Mouse (Mus musculus) left cerebral cortex, postnatal 14 days (tissue): ENCODE results near the gene Nek2. TPM values are rescaled to one million over a fixed set of nuclear protein-coding genes. Genes with fewer than 3 reads are reported as not detected.
A peak's percentile ranks its signal among the peaks of the same experiment; 100 is the strongest.

Experiments
- DNase-seq, 2 experiments: peaks; one replicate each; pipeline ENCODE4 v3.0.0; 2021 to 2022; ENCODE audit warnings: low spot score in 2 of 2, mixed read lengths in 1 of 2
- intact Hi-C: fragments of 180-260 bp; cut with DNase I; formaldehyde crosslinking; loops from one replicate; pipeline ENCODE4 v1.15.1; 2025
- total RNA-seq, 2 experiments: library from RNA; stranded (reverse); gene quantifications; 2 replicates each; pipeline ENCODE4 v1.2.3; 2021

Gene Nek2
- total RNA-seq, 2 experiments from 2014 or later: 1.6 to 1.8 TPM

DNA sequence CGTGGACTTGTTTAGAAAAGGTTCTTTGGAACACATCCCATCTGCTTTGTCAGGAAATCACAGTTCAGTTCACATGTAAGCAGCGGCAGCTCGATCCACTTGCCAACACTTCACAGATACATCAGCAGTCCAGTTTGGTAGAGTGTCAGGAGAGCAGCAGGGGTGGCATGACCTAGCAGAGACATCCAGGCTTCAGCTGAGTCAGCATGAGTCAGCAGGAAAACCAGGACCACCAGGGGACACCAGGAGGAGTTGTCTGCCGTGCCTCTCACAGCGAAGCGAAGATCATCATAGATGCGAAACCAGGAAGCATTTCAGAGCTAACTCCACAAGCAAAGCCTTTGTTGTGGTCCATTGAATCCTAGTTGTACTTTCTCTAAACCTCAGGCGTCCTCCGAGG is 32.2 kb downstream of the Nek2 start:
- no peak for DNase-seq

DNA sequence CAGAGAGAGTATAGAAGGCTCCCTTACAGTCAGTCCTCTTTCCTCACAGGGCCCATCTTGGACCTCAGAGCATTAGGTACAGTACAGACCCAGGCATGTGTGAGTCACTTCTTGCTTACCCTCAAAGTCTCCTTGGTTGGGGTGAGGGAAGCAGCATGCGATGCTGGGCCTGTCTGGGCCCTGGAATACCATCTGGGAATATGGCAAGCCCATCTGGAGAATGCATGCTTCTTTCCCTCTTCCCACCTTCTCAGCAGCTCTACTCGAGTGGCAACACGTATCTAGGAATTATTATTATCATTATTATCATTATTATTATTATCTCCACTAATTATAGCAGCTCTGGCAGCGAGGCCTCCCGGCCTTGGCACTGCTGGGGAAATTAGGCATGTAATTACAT is 33.5 kb downstream of the Nek2 start:
- DNase-seq: no peak
- intact Hi-C loops: no loop called here

More for the DNA sequence above, 32.2 kb downstream of the Nek2 start:
- intact Hi-C loops: no loop called here

DNA sequence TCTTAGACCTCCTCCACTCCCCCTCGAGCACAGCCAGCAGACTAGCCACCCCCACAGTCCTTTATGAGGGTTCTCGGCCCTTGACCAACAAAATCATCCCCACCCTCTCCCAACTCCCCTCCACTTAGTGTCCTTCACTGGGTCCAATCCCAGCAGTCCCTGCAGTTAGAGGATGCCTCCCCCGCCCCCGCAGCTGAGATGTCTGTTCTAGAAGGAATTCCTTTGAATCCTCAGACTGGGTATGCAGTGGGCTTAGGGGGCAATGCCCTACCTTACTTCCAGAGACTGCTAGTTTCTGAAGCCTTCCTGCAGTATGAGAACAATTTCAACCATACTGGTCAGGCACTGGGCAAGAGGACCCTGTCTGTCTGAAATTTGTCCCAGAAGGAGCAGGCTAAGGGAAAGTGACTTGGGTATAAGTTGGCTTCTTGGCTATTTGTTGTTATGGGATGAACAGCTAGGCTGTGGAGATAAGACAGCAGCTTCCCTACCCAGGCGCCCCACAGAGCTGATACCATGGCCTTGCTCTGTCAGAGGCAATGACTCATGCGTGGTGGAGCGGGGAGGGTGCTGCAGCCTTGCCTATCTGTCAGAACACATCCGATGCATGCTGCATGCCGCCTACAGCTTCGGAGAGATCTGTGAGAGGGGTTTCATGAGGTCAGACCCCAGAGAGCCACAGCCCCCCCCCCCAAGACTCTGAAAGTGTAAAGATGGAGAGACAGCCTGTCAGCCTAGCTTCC is 34.1 kb downstream of the Nek2 start:
- no peak for DNase-seq

DNA sequence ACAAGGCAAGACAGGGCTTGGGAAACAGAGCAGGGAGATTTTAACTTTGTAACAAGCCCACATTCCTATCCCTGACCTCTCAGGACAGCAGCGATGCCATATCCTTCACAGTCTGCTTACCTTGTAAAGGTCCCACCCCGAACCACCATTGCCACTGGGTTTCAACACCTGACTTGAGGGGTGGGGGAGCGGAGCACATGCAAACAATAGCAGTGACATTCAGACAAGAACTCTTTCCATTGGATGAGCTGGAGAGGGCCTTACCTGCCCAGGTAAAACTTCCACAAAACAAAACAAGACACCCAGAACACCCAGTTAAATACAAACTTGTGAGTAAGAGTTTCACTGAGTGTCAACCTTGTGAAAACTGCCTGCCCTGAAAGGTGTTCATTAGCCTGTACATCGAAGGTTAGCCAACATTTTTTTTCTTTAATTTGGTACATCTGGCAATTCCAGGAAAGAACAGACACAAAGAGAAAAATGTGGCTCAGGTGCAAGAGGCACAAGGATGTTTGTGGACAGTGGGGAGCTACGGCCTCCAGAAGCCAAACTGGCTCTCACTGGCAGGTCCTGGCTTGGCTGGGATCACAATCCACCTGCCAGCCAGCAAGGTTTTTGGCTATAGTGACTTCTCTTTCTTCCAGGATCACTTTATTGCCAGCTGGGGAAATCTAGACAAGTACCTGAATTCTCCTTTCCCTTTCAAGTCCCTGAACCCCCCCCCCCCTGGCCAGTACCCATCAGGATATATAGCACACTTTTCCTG is 35.8 kb downstream of the Nek2 start:
- no peak for DNase-seq
- intact Hi-C loops: no loop called here

More for the DNA sequence above, 34.1 kb downstream of the Nek2 start:
- intact Hi-C loops: no loop called here

DNA sequence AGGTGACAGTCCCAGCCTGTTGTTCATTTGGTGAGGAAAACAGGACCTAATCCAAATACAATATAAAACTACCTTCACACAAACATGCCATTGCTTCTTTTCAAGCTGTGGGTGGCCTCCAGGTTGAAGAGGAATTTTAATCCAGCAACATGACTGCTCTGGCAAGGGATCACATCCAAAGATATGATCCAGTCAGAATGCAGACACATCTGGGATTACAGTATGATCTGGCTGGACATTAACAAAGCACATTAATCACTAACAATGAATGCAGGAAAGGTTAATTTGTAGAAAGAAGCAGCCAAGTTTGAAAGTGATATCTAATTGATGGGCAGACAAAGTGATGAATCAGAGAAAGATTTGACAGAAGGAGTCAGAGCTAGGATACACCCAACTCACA is 36.9 kb downstream of the Nek2 start:
- no peak for DNase-seq
- intact Hi-C loops: no loop called here

DNA sequence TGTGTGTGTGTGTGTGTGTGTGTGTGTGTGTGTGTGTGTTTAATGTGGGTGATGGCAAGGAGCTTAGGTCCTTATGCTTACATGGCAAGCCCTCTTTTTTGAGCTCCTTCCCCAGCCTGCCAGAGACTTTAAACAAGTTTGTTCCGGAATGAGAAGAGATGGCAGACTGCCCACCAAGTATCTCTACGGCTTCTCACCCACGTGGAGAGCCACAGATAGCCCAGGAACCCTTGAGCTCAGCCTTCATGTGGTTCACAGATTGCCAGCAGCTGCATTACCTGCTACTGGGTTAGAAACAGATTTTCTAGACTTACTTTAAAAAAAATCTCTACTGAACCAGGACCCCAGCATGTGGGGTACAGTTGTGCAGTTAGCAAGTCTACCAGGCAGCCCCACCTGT is 38.6 kb downstream of the Nek2 start:
- peak; percentile 26 to 57 for DNase-seq
- intact Hi-C loops: no loop called here

DNA sequence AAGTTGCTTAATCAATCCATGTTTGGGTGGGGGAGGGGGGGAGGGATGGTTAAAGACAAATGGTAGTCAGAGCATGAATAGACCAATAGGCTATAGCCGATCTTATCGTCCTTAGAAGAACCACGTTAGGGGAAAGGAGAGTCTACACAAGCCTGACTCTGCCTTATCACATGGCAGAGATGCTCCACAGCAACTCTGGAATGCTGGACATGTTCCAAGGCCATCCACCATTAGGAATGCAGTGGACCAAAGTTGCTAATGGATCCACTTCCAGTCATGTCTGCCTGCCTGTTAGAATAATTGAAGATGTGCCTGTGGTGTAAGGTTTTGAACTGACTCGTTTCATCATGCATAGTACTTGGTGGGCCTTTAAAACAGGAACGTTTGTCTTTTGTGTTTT is 40.0 kb downstream of the Nek2 start:
- intact Hi-C loops: no loop called here
- DNase-seq: no peak

DNA sequence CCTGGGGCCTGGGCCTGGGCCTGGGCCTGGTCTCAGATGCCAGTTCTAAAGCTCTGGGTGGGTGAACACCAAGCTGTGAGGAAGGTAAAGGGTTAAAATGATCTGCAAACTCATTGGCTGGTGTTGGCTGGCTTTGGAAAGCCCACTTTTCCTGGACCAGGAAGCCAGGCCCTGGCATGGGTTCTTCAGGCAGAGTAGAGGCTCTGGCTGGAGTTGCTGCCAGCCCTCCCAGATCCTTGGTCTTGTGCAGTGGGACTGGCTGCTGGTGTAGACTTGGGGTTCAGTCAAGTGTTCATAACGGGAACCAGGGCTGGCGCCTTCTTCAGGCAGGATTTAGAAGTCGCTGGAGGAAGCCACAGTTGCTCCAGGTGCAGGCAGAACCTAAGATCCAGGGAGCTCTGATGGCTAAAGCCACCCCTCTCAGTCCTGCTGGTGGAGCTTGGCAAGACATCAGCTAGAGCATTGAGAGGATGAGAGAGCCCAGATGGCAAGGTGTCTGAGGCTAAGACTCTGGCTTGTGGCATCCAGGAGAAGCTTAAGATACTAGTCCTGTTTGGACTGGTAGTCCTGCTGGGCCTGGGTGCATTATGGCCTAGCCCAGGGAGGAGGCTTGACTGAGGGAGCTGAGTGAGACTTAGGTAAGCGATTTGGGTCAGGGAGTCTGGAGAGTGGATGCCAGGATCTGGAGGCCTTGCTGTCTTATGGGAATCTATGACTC is 42.7 kb downstream of the Nek2 start:
- no peak for DNase-seq
- intact Hi-C loops: no loop called here

DNA sequence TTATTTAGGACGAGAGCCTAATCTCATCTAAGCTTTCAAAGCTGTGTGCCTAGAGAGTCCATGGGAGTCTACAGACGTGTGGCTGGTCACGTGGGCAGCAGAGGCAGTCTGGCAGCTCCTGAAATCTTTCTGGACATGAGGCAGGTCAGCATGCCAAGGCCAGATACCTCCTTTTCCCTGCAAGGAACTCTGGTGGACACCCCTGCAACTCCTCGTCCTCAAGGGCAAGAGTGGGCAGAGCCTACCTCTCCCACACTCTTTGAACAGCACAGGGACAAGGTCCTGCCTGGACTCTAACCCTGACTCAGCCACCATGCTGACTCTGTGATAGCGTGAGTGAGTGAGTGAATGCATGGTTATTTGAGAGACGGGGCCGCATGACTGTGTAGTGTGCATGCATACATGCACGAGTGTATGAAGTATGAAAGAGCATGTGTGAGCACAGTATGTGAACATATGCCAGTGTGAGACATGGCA is 43.3 kb downstream of the Nek2 start:
- no peak for DNase-seq
- intact Hi-C loops: no loop called here

DNA sequence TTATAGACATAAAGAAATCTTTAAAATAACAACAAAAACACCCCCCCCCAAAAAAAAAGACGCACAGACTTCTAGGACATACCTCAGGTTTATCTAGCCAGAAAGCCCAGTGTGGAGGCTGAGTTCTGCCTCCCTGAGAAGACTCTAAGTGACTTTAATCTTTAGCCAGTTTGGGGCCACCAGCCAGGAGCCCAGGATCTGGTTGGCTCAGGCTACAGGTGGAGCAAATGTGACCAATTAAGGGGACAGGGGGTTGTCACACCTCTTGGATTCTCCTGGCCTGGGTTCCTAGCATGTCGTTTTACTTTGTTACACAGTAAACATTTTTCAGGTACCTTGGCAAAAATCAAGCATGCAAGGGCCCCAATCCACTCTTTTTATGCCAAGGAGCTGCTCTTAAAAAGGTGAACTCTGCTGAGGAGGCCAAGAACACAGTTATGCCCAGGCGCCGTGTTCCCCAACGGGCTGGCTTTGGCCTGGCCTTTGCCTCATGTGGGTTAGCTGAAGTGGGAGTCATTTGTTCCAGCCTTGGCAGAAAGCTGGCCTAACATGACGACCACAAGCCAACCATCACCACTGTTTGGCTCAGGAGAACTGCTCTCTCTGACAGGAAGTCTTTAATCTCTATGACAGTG is 50.9 kb downstream of the Nek2 start:
- intact Hi-C loops: no loop called here

DNA sequence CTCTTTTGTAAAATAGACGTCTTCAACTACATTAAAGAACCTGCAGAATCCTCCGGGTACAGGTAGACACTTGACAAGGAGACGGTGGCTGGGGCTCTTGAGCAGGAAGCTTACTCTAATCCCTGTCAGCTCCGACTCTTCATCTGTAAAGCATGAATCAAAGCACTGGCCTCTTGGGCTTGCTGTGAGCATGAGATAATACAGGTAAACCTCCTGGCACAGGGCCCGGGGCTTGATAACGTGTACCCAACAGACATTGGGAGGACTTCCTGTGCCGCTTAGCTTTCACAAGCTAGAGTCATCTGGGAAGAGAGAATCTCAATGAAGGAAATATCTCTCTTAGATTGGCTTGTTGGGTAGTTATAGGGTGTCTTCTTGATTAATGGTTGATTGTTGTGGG is 53.8 kb downstream of the Nek2 start:
- intact Hi-C loops: no loop called here
- DNase-seq: no peak

More for the DNA sequence above, 50.9 kb downstream of the Nek2 start:
- DNase-seq: no peak

DNA sequence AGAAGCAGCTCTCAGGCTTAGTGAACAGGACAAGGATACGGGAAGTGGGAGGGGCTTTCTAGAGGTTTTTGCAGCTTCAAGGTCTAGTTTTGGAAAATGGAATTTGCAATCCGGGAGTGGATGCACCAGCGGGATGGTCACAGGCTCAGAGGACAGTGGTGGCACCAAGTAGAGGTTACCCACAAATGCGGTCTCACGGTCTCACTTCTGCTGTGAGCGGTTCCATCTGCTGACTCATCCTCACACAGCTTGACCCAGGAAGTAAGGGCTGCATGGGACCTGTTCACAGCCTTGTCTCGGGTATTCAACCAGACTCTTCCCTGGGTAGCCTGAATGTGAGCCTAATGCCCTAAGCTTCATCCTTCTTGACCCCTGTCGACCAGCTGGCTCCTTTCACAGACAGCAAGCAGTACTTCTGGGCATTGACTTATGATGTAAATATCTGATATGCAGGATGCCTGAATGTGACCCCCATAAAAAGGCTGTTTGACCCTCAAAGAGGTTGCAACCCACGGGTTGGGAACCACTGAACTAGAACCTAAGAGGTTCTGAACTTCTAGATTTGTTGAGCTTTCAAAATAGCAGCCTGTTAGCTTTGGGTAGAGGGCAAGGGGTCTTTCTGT is 54.5 kb downstream of the Nek2 start:
- intact Hi-C loops: no loop called here
- no peak for DNase-seq

DNA sequence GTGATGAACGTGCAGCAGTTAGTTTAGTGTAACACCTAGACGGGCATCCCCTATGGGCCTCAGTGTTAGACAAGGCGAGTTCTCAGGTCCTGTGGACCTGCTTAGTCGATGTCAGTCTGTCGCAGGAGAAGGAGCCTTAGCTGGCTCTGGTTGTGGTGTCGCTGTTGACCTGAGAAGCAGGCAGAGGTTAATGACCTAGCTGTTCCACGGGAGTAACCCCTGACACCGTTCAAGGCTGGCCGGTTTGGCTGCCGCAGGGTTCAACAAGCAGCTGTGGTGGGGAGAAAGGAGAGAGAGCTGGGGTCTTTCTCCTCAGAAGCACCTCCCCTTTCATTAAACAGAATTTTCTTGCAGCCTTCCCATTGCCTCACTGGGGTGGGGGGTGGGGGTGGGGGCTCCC is 56.4 kb downstream of the Nek2 start:
- intact Hi-C loops: no loop called here
- no peak for DNase-seq

DNA sequence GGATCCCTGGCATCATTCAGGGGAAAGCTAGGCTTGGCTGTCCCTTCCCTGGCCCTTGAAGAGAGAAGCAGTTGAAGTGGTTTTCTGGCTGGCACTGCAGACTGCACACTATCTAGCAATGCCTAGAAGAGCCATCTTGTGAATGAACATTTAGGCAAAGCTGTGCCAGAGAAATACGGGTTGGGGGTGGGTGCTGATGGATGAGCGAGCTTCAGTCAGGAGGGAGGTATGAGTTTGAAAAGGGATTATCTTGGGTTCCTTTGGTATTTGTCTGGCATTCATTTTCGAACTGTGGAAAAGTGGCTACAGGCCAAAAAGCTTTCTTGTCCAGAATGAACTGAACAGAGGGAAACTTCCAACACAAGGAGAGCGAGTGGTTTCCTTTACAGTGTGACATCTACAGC is 57.3 kb downstream of the Nek2 start:
- intact Hi-C loops: no loop called here
- DNase-seq: no peak

DNA sequence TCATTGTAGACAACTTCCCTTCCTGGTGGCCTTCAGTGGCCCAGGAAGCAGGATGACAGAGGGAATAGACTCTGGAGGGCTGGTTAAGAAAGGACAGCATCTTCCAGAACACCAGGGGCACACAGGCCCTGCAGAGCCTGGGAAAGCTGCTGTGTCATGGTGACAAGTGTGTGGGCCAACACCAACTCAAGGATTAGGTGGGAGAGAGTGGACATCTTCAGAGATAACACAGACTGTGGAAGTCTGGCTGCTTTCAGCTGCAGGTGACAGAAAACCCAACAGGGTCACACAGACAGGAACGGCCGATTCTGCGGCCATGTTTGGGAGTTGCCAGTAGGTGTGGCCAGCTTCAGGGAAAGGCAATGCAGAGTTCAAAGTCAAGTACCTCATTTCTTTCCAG is 59.0 kb downstream of the Nek2 start:
- DNase-seq: no peak
- intact Hi-C loops: no loop called here

DNA sequence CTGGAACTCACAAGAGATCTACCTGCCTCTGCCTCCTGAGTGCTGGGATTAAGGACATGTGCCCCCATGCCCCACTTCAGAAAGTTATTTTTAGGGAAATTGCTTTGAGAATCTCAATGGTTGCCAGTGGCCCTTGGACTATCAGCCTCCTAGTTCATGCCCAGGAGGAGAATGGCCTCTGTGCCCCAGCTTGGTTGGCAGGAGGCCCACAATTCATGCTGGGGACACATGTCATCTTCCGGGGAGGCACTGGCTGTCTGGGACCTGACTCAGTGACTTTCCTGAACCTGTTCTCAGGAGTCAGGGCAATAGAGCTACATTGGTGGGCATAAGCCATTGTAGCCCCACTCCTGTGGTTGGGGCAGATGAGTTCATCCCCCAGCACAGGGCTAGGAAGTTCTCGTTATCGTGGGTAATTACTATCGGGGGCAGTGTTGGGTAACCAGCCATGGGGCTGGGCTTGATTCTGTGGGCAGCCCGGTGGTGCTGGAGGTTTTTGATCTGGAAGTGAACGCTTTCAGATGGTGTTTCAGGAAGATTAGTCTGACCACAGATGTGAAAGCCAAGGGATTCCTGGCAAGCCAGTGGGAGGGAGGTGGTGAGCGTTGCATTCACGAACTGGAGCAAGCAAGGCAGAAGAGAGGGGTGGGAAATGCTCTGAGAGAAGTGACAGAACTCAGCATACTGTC is 59.8 kb downstream of the Nek2 start:
- intact Hi-C loops: no loop called here
- DNase-seq: no peak

DNA sequence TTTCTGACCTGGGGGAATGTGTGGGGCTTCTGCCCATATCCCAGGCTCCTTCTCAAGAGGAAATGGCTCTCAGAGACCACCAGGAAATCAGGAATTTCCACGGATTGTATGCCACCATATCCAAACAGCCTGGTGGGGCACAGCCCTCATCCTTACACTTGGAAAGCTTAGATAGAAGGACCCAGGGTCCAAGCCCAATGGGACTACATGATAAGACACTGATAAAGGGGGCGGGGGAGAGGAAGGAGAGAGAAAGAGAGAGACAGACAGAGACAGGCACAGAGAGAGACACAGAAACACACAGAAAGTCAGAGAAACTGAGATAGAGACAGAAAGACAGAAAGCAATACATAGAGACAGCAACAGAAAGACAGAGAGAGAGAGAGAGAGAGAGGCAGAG is 60.4 kb downstream of the Nek2 start:
- intact Hi-C loops: no loop called here
- DNase-seq: no peak
